Mouse (Mus musculus): Measurements from ENCODE around the gene Gdf2.

DNA sequence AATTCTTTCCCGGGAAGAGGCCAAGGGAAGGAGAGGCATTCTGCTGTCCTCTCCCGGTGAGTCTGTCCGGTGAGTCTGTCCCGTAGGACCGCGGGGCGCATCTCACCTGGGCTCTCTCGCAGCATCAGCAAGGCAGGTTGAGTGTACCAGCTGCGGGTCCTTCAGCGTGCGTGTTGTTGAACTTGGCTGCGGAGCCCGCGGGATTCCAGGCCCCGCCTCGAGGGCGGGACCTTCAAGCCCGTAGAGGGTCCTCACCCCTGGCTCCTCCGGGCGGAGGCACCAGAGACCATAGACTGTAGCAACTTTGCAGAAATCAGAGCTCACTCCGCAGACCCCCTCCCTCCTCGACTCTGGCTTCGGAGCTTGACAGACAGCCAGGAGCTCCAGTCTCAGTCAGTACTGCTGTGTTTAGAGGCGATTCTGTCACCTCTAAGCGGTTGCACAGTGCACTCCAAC is 37.8 kb downstream of the Gdf2 start, which contains the start of gene Zfp488:
- TF ChIP-seq CTCF (IDR thresholded peaks at IDR 0.05; ENCODE audit: low read depth, low read length) = no peak
- TF ChIP-seq POLR2A (IDR thresholded peaks at IDR 0.05; ENCODE audit: extremely low read depth, insufficient read depth, low read length) = no peak

Data from liver, adult 2 months (tissue).